Mouse (Mus musculus) ES-CJ7 (cell line): ENCODE data around the gene Plch2.

Experiments used
- DNase-seq: peaks from one replicate; pipeline ENCODE4 v3.0.0; 2011; ENCODE audit warnings: low read depth, low spot score

Plch2 gene

DNA sequence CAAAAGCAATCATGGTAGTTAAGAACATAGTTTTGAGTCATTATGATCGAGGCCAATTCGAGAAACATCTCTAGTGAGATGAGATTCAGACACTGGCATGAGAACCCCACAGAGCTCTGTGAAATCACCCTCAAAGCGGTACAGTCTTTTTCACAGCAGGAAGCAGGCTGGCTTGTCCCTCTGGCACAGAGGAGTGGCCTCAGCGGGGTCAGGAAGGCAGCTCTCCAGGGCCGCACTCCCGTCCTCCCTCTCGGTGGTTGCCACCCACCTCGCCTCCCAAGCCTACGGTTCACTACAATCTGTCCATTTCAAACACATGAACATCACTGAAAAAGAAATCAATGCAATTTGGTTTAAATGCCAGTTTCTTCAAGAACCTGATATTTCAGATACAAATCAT, 17.8 kb upstream of the Plch2 start:
- DNase-seq = no peak

DNA sequence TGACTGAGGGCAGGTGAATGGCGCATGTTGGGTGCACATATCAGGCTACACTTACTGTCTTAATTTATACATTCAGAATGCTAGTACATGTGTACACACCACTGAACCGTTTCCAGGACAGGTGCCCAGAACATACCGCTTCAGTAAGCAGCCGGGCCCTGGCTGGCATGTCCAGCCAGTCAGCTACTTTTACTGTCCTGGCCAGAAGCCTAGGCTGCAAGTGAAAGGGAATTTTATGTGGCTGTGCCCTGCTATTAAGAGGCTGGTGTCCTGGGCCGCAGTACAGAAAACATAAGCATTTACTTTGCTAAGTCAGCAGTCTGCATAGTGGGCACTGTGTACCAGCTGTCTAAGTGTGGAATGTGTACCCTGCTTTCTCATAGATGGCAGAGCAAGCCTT, 14.3 kb upstream of the Plch2 start:
- no peak for DNase-seq

DNA sequence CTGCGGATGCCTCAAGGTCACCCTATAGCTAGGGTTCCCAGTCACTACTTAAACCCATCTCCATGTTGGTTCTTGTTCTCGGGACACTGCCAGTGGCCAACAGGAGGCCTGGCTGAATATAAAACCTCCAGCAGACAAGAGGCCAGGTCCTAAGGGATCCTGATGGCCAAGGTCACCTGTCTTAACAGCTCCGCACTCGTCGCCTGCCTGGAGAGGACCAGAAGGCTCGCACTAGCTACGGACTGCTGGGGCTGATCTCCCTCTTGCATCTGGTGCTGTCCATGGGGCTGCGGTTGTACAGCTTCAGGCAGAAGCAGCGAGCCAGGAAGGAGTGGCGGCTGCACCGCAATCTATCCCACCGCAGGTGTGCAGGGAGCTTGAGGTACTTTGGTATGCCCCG, 13.6 kb upstream of the Plch2 start:
- no peak for DNase-seq

DNA sequence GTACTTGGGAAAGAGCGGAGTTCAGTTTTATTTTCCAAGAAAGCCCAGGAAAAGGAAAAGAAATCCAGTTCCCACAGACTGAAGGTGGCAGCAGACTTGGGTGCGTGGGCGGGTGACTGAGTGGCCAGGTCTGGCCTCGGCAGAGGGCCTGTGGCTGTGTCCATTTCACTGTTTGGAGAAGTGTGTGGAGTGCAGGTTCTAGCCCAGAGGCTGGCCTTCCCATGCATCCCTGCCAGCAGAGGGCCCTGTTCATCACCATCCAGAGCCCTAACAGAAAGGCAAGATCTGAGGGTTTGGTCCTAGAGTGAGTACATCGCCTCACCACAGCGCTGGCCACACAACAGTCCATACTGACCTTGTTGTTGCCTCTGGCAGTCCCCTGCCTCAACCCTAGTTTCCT, 12.6 kb upstream of the Plch2 start:
- peak; percentile 46 for DNase-seq

DNA sequence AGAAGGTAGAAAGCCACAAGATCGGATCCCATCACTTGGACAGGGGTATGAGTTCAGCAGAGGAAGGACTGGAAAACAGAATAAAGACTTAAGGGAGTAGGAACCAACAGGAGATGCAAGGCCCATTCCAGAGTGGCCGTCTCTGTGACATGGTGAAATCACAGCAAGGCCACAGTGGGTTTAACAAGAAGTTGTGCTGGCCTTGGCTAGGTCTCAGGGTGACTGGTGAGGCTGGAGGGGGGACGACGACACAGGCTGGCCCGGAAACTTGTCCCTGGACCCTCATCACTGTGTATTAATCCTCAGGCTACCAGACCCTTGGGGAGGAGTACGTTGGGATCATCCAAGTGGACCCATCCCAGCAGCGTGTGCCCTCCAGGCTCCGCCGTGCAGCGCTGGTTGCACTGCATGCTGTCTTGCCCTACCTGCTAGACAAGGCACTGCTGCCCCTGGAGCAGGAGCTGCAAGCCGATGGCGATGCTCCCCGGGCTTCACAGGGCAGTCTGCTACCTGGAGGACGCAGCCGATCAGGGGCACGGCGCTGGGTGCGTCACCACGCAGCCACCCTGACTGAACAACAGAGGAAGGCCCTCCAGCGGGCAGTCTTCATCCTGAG, 11.9 kb upstream of the Plch2 start:
- DNase-seq = no peak

DNA sequence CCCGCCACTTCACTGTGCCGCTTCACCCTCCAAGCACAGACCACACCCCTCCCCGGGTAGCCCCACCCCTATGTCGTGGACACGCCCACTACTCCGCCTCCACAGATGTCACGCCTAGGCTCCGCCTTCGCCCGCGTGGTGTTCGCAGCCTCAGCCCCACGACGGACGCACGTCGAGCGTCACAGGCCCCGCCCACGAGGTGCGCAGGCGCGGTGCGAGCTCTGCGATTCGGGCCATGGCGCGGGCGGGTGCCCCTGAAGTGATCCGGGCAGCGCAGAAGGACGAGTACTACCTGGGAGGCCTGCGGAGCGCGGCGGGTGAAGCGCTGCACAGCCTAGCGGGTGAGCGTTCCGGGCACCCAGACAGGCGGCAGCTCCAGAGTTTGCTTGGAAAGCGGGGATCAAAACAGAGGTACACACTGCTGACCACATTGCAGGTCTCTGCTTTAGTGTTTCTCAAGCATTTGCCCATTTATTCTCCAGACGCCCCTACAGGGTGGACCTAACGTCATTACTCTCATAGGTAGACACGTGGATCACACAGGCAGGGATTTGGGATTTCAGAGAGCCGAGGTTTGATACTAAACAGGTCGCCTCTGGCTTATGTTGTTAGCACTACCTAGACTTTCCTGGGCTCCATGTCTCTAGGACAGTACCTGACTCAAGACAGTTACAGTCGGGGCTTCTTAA, 10.4 kb upstream of the Plch2 start, which contains the start of gene Pex10:
Pex10 (plus strand) TSS at position 183 of the 689 bp plus-strand sequence.
- DNase-seq = peak; percentile 97

DNA sequence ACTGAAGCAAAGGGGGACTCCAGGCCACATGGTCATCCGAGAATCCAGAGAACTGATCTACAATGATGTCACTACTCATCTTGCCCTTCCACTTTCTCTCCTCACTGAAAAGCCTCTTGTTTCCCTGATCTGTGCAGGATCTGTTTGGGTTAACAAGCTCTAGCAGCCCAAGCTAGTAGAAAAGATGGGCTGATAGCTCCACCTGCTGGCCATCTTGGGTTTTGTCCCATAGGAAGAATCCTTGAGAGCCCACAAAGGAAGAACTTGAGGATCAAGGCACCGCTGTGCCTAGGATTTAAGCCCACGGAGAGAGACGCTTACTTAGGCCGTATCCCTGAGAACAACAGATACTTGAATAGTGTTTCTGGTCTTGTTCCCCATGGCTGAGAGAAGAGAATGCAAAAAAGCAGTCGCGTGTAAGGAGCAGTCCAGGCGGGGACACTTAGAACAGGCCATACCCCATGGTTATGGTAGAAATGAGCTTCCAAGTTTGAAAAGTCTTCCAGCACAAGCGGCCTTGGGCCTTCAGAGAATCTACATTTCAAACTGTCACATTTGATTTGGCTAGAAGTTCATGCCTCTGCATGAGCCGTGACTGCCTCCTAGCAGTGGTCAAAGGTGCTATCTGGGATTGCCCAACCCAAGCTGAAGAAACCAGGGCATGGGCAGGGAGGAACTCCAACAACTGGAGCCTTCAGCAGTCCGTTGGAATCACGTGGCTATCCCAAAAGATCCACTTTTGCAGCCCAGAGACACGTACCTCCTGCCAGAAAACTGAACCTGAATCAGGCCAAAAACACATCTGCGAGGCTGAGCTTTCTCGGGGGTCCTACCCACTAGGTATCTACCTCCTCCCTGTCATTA, 9.6 kb upstream of the Plch2 start:
- DNase-seq = peak; percentile 92

DNA sequence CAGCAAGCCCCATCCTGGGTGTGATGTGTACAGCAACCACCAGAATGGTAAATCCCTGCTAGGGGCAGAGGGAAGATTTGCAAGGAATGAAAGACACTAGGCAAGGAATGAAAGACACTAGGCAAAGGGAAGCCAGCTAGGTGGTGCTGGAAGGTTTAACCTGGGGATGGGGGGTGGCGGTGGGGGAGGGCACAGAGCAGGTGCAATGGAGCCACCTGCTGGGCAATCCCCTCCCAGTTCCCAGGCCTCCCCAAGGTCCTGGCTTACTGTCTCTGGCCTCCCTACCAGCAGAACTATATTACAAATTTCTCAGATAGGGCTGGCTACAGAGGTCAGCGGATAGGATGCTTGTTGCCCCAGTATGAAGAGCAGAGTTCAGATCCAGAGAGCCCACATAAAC, 7.9 kb upstream of the Plch2 start:
- DNase-seq = no peak

DNA sequence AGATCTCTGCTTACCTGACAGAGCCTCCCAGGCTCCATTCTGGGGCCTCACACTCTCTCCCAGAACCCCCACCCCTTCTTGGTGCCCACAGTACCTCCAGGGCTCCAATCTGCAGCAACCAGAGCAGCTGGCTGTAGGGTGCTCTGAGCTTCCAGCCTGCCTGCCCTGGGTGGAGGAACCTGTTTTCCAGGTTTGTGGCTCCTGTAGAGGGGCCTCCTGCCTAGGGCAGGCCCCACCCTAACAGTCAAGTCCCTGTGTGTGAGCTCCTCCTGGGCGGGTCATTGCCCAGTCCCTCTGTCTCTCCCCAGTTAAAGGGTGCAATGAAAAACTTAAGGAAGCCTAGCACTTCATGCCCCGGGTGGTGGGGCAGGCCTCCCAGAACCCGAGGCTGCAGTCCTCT, 7.3 kb upstream of the Plch2 start:
- DNase-seq = no peak

DNA sequence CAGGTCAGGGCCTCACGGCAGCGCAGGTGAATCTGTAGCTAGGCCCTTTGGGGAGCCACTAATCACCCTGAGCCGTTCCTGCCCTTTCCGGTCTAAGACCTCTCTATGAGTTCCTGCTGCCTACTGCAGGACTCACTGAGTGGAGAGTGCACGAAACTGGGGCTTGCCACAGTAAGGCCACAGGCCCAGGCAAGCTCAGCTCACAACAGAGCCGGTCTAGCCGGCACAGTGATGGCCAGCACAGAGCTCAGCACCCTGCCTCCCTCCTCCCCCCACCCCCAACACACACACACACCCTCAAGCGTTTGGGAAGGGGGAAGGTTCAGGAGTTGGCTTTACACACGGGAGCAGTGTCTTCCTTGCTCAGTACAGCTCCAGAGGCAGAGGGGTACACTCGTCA, 1.7 kb upstream of the Plch2 start:
- DNase-seq = no peak

DNA sequence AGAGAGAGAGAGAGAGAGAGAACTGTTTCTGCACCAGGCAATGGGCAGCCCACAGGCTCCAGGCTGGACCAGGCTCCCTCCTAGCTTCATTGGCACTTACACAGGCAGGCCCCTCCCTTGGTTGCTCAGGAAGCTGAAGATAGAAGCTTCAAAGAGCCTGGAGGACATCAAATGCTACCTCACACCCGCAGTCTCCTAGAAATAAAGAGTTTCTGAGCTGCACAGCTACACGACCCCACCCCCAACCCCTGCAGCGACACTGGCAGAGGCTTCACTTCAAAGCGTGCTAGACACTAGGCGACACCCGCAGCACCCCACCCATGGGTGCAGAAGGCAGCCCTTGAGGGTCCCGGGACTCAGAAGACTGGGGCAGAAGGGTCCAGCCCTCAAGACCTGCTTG, 6.5 kb downstream of the Plch2 start:
- DNase-seq = no peak

DNA sequence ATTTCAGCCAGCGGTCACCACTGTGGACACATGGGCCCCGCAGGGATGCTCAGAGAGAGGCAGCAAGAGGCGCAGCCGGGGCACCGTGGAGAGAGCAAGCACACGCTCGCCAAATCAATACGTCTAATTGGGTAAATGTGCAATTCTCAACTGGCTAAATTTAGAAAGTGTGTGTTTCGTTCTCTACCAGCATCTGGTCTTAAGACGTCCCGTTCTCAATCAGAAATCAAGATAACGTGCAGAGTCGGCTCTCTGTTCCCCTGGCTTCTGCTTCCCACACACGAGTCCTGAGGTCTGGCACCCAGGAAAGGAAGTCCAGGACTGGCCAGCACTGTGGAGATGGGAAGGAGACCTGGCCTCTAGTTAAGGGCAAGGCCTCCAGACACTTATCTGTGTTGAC, 9.9 kb downstream of the Plch2 start:
- no peak for DNase-seq

DNA sequence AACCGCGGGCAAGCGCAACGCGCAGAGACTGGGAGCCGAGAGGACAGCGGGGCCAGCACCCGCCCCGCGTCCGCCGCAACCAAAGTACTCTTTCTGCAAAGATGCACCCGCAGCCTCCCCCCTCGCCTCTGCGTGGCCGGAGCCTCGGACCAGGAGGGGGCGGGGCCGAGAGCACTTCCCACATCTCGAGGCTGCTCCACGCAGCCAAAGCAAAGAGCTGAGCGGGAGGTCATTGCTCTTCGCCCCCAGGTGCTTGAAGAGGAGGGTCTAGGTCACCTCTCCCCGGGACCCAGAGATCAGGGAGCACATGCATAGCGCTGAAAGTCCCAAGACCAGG, 13.3 kb downstream of the Plch2 start:
- DNase-seq = no peak

DNA sequence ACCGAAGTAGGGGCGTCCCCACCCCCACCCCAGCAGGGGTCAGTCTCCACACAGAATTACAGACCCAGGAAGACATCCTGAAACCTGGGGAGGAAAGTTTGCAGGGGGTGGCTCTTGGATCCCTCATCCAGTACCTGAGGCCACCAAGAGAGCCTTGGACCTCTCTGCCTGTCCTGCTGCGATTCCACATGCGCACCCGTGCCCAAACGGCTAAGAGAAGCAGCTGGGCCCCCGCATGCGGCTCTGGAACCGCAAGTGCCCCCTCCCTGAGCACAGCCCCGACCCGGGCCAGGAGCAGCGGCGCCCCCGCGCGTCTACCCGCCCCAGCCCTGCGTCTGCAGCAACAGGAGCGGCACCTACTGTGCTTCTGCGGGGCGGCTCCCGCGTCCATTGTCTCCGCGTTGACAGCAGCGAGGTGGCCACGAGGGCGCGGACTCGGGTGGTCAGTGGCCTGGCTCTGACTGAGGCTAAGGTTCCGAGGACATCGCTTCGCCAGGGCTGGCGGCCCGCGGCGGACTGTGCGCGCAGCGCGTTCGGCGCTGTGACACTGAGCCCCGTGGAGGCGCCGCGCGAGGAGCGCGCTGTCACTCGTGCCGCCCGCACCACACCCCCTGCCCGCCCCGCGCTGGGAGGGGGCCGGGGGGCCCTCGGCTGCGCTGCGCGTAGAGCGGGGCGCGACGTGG, 13.8 kb downstream of the Plch2 start:
- no peak for DNase-seq

DNA sequence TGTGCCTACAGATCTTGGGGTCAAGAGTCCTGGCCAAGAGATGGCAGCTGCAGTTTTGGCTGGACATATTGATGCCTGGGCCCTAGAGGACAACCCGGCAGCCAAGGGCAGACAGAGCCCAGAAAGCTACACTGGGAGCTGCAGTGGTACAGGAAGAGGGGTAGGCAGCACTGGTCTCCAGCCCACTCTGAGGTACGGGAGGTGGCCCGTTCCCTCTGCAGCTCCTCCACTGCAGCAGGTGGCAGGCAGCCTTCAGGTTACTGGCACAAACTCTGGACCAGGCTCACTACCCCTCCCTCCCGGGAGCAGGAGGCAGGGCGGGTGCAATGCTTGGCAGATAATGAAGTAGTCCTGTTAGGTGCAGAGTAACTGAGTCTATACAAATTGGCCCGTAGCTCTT, 15.9 kb downstream of the Plch2 start:
- DNase-seq = no peak

DNA sequence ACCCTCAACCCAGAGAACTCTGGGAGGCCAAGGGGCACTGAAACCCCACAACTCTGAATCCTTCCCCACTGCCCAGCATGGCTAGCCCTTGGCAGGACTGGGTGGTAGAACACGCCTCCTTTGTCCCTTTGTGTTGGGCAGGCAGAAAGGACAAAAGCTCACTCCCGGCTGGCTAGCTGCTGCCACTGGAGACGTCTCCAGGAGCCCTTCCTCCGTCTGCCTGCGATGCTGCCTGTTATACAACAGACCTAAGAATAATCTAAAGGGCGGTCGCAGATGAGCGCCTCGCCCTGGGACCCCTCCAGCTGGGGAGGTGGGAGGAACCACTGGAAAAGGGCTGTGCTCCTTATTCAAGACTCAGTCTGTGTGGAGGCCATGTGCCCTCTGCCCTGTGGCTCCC, 16.4 kb downstream of the Plch2 start:
- no peak for DNase-seq

DNA sequence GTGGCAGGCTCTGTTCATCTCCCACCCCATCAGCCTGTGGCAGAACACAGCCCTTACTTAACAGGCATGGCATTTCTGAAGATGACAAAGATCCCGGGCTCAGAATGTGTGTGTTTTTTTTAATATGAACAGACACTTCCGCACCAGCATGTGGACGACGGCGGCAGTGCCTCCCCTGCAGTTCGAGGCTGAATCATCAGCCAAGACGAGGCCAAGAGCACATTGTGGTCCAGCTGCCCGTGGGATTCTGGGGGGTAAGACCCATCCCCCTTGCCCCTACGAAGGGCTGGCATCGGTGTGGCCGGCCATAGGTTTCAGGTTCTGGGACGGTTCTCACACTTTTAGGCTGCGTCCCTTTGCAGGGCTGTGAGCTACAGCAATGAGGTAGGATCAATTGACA, 21.8 kb downstream of the Plch2 start:
- DNase-seq = no peak

DNA sequence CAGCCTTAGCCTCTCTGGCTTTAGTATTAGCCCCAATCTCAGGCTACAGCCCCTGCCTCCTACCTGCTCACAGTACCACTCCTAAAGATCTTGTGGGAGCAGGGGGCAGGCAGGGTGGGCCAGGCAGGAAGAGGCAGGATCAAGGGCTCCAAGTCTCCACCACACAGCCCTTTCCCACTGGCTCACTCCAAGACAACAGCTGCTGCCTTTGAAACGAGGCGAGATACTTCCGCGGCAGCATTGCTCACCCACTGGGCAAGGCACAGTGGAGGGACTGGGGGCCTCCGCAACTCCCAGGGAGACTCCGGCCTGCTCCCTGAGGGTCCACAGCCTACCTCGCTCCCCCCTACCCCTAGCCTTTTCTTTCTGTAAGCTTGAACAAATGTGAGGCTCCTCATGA, 22.4 kb downstream of the Plch2 start:
- no peak for DNase-seq

DNA sequence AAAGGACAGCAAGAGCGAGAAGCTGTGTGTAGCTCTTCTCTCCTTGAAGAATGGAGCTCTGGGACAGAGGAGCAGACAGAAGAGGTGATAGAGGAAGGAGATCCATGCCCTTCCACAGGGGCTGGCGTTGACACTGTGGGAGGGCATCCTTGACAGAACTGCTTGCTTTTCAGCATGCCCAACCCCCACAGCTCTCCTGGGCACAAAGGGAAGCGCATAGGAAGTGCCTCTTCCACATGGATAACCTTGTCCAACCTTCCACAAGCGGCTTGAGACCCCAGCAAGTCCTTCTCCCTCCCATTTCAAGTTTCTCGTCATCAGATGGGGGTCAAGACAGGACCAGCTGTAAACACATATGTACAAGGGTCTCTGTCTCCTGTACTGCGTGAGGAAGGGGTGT, 23.5 kb downstream of the Plch2 start:
- no peak for DNase-seq

DNA sequence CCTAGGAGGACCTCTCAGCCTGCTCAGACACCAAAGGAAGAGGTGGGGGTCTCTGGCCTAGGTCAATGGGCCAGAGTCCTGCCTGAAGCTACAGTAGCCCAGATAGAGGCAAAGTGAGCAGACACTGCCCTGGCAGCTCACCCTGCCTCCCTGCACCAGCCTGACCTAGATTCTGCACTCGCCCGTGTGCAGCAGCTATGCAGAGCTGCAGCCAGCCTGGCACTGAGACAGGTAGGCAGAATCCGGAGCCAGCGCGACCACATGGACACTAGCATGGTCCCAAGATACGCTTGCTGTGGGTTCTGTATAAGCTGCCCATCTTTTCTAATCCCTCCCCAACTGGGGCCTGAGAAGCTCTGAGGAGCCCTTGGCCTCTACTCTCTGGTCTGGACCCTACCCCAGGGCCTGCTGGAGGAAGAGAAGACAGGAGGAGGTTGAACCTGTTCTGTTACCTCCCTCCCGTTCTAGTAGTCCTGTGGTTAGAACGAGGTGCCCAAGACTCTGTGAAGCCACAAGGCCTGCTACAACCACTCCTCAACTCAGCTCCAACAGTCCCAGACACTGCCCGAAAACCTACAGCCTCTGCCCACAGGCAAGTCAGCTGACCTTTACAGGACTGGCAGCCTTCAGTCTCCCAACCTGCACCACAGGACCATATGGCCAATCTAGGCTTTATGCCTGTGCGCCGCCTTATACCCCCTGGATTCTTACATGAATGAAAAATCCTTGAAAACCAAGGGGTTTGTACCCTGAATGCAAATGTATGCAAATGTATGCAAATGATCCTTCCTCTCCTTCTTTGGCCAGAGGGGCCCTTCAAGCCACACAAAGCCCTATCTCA, 32.2 kb downstream of the Plch2 start:
- DNase-seq = no peak

DNA sequence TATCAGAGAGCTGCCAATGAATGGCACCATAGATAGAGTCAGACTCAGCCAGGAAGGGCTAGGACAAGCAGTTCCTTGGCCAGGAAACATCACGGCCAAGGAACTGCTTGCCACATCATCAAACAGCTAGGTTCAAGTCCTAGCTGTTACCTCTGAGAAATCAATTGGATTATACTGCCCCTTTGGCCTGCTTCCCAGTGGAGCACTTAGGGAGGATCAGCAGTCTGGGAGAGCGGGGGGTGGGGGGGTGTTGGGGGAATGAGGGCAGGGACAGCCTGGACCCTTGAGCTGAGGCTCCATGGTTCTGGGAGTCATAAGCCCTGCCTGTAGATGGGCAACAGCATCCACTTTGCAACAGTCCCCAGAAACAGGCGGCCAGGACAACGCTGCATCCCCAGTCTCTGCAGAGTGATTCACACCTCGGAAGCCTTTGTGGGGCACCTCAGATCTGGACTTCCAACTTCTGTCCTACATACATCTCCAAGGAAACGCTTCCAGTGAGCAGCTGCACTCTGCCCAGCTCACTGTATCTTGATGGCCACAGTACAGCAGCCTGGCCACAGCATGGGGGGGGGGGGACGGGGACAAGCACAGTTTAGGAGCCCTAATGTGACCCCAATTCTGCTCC, 34.2 kb downstream of the Plch2 start:
- DNase-seq = no peak
